Mouse (Mus musculus) kidney, embryonic 14.5 days (tissue): ENCODE measurements around the gene Lrrc14b. TPM values are rescaled to one million over a fixed set of nuclear protein-coding genes. Genes with fewer than 3 reads are reported as not detected.

Source experiments
- ATAC-seq: fragments of 200-750 bp; cut with Nextera tagmentation; 2 replicates; pipeline ENCODE4 v1.8.0; 2017; ENCODE audit warnings: moderate number of reproducible peaks, mild to moderate bottlenecking, moderate TSS enrichment, moderate library complexity; ENCODE audit not compliant: low FRiP score, low TSS enrichment
- H3K27ac ChIP-seq: fragments of 300-500 bp; sonication (generic); 2 replicates; pipeline ENCODE4 v1.5.1; 2014; ENCODE audit warnings: low read depth, mild to moderate bottlenecking, low read length, moderate library complexity, mixed read lengths
- H3K27me3 ChIP-seq: fragments of 300-500 bp; sonication (generic); 2 replicates; pipeline ENCODE4 v1.6.1; 2014; ENCODE audit warnings: mild to moderate bottlenecking, low read length; ENCODE audit not compliant: control insufficient read depth, insufficient read depth
- H3K36me3 ChIP-seq: fragments of 300-500 bp; sonication (generic); 2 replicates; pipeline ENCODE4 v1.6.1; 2014; ENCODE audit warnings: low read length, mixed read lengths; ENCODE audit not compliant: control insufficient read depth, insufficient read depth
- H3K4me1 ChIP-seq: fragments of 300-500 bp; sonication (generic); 2 replicates; pipeline ENCODE4 v1.6.1; 2014; ENCODE audit warnings: low read length, mixed read lengths; ENCODE audit not compliant: control insufficient read depth, insufficient read depth
- H3K4me2 ChIP-seq: fragments of 300-500 bp; sonication (generic); replicated peaks from 2 replicates; pipeline ENCODE4 v1.6.1; 2014; ENCODE audit warnings: low read depth, mild to moderate bottlenecking, low read length
- H3K4me3 ChIP-seq: fragments of 300-500 bp; sonication (generic); 2 replicates; pipeline ENCODE4 v1.5.1; 2014; ENCODE audit warnings: mild to moderate bottlenecking, low read length
- H3K9ac ChIP-seq: fragments of 300-500 bp; sonication (generic); 2 replicates; pipeline ENCODE4 v1.6.1; 2014; ENCODE audit warnings: low read depth, mild to moderate bottlenecking, low read length, moderate library complexity
- H3K9me3 ChIP-seq: fragments of 300-500 bp; sonication (generic); 2 replicates; pipeline ENCODE4 v1.6.1; 2016; ENCODE audit warnings: low read length; ENCODE audit not compliant: control insufficient read depth
- WGBS: fragments of 180-500 bp; shearing (Covaris S2); extraction: QIAGEN DNeasy Blood & Tissue Kit; methylation state at CpG from one replicate; pipeline ENCODE4 v1.1.7; 2014; 5-methylcytosine and 5-hydroxymethylcytosine counted together
- polyA plus RNA-seq: library from polyadenylated mRNA; unstranded; fragments of >200 nt; fragmentation: Nextera tagmentation; extraction: Ambion mirVana; gene quantifications from 2 replicates; pipeline ENCODE4 v1.2.1, GENCODE M21; 2014

Gene Lrrc14b
- polyA plus RNA-seq, 1 experiment from 2014 or later, result not detected

- no peak overlapping the region for H3K4me3 ChIP-seq
- H3K9me3 ChIP-seq, result no peaks in the 10 kb centered on the region
- no peak overlapping the region for H3K9ac ChIP-seq
- no peak overlapping the region for H3K27ac ChIP-seq
- peaks cover 32% of the 10 kb centered on the region for H3K36me3 ChIP-seq
- H3K4me1 ChIP-seq, result no peaks in the 10 kb centered on the region
- no peaks in the 10 kb centered on the region for H3K27me3 ChIP-seq
- no peak overlapping the region for H3K4me2 ChIP-seq
- 79% methylated on average over 2 of the region's 2 CpGs for WGBS
- no peak for ATAC-seq
Observed at GRCm38 (mm10) chr13:74362218-74362617, 1.6 kb downstream of the Lrrc14b start.

GRCm38 (mm10) chr13:74356491-74356890, 7.3 kb downstream of the Lrrc14b start:
- H3K36me3 ChIP-seq, result peaks cover 56% of the 10 kb centered on the region
- WGBS, result 95% methylated on average over 13 of the region's 13 CpGs
- H3K9ac ChIP-seq, result no peak overlapping the region
- H3K27me3 ChIP-seq, result no peaks in the 10 kb centered on the region
- no peak for ATAC-seq
- no peaks in the 10 kb centered on the region for H3K4me1 ChIP-seq
- no peak overlapping the region for H3K4me2 ChIP-seq
- H3K4me3 ChIP-seq, result no peak overlapping the region
- no peak overlapping the region for H3K27ac ChIP-seq
- no peaks in the 10 kb centered on the region for H3K9me3 ChIP-seq

GRCm38 (mm10) chr13:74350435-74350906, 13.3 kb downstream of the Lrrc14b start:
- Histone ChIP-seq H3K27me3 (no peaks in the 10 kb centered on the region), H3K27ac (no peak overlapping the region), H3K9ac (peak overlapping the region; percentile 86), H3K9me3 (no peaks in the 10 kb centered on the region), H3K36me3 (peaks cover 18% of the 10 kb centered on the region; the same call in 1 of the 2 replicates), H3K4me3 (peak overlapping the region; percentile 83), H3K4me1 (peaks cover 16% of the 10 kb centered on the region; the same call in 1 of the 2 replicates), H3K4me2 (peak overlapping the region; percentile 56)
- no peak for ATAC-seq
- 1% methylated on average over 15 of the region's 15 CpGs for WGBS

- no peaks in the 10 kb centered on the region for H3K27me3 ChIP-seq
- H3K9ac ChIP-seq, result peak within 1 kb of the TSS; percentile 86
- under 1% methylated on average over 57 of the region's 57 CpGs for WGBS
- peak within 1 kb of the TSS; percentile 65 for H3K27ac ChIP-seq
- peaks cover 18% of the 10 kb centered on the region; the same call in 1 of the 2 replicates for H3K36me3 ChIP-seq
- H3K4me2 ChIP-seq, result peak within 1 kb of the TSS; percentile 56
- no peaks in the 10 kb centered on the region for H3K9me3 ChIP-seq
- peak within 1 kb of the TSS; percentile 83 for H3K4me3 ChIP-seq
- peaks cover 16% of the 10 kb centered on the region; the same call in 1 of the 2 replicates for H3K4me1 ChIP-seq
- peak; percentile 98 for ATAC-seq
Observed at GRCm38 (mm10) chr13:74349566-74350434, 14.0 kb downstream of the Lrrc14b start, which contains the start of the genes Sdha and Ccdc127. Sdha (minus strand) TSS chr13:74350280. Ccdc127 (plus strand) TSS chr13:74350309.

- H3K4me3 ChIP-seq, result no peak overlapping the region
- no peaks in the 10 kb centered on the region for H3K9me3 ChIP-seq
- H3K4me2 ChIP-seq, result no peak overlapping the region
- ATAC-seq, result peak; percentile 46; the same call in 1 of the 2 replicates
- no peaks in the 10 kb centered on the region for H3K27me3 ChIP-seq
- H3K9ac ChIP-seq, result no peak overlapping the region
- H3K36me3 ChIP-seq, result peaks cover 73% of the 10 kb centered on the region
- WGBS, result 47% methylated on average over 3 of the region's 3 CpGs
- H3K4me1 ChIP-seq, result no peaks in the 10 kb centered on the region
- no peak overlapping the region for H3K27ac ChIP-seq
Observed at GRCm38 (mm10) chr13:74341036-74341435, 22.8 kb downstream of the Lrrc14b start.

- peaks cover 74% of the 10 kb centered on the region for H3K36me3 ChIP-seq
- H3K27ac ChIP-seq, result no peak overlapping the region
- H3K9ac ChIP-seq, result no peak overlapping the region
- H3K27me3 ChIP-seq, result no peaks in the 10 kb centered on the region
- no peak for ATAC-seq
- H3K9me3 ChIP-seq, result no peaks in the 10 kb centered on the region
- no peak overlapping the region for H3K4me2 ChIP-seq
- H3K4me1 ChIP-seq, result no peaks in the 10 kb centered on the region
- H3K4me3 ChIP-seq, result no peak overlapping the region
Observed at GRCm38 (mm10) chr13:74329321-74329720, 34.5 kb downstream of the Lrrc14b start.

- H3K27me3 ChIP-seq, result no peaks in the 10 kb centered on the region
- WGBS, result under 1% methylated on average over 32 of the region's 36 CpGs
- peak within 1 kb of the TSS; percentile 84 for H3K9ac ChIP-seq
- H3K9me3 ChIP-seq, result no peaks in the 10 kb centered on the region
- peak; percentile 100 for ATAC-seq
- H3K4me2 ChIP-seq, result peak within 1 kb of the TSS; percentile 59
- peak within 1 kb of the TSS; percentile 80 for H3K4me3 ChIP-seq
- H3K27ac ChIP-seq, result no peak within 1 kb of the TSS
- peaks cover 27% of the 10 kb centered on the region for H3K36me3 ChIP-seq
- H3K4me1 ChIP-seq, result no peaks in the 10 kb centered on the region
Observed at GRCm38 (mm10) chr13:74317170-74317849, 46.5 kb downstream of the Lrrc14b start, which contains the start of gene Pdcd6. Pdcd6 (minus strand) TSS chr13:74317580.

- Histone ChIP-seq H3K4me2 (peak overlapping the region; percentile 59), H3K9ac (peak overlapping the region; percentile 84), H3K4me1 (no peaks in the 10 kb centered on the region), H3K27me3 (no peaks in the 10 kb centered on the region), H3K9me3 (no peaks in the 10 kb centered on the region), H3K27ac (no peak overlapping the region), H3K36me3 (peaks cover 21% of the 10 kb centered on the region), H3K4me3 (peak overlapping the region; percentile 80)
- no peak for ATAC-seq
- WGBS, result 4% methylated on average over 15 of the region's 15 CpGs
Observed at GRCm38 (mm10) chr13:74316789-74317169, 47.0 kb downstream of the Lrrc14b start.
